Mouse (Mus musculus) testis, postnatal 14 days (tissue): ENCODE measurements around the gene Tigit.

Experiments
- DNase-seq: peaks from one replicate; pipeline ENCODE4 v3.0.0; 2021; ENCODE audit warnings: low spot score

Tigit gene

DNA sequence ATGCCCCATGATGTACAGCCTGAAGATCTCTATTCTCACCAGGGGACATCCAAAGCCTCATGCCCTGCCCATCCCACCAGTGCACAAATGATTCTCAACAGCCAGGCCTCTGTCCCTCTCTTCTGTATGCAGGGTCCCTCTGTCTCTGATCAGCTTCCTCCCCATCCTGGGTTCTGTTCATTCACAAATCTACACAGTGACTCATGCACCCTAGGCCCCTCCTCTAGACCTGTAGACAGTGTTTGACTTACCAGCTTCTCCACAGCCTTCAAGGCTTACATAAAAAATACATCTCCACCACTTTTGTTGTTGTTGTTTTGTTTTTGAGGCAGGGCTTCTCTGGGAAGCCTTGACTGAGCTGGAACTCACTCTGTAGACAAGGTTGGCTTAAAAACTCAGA, 915 bp upstream of the Tigit start:
- DNase-seq: no peak

DNA sequence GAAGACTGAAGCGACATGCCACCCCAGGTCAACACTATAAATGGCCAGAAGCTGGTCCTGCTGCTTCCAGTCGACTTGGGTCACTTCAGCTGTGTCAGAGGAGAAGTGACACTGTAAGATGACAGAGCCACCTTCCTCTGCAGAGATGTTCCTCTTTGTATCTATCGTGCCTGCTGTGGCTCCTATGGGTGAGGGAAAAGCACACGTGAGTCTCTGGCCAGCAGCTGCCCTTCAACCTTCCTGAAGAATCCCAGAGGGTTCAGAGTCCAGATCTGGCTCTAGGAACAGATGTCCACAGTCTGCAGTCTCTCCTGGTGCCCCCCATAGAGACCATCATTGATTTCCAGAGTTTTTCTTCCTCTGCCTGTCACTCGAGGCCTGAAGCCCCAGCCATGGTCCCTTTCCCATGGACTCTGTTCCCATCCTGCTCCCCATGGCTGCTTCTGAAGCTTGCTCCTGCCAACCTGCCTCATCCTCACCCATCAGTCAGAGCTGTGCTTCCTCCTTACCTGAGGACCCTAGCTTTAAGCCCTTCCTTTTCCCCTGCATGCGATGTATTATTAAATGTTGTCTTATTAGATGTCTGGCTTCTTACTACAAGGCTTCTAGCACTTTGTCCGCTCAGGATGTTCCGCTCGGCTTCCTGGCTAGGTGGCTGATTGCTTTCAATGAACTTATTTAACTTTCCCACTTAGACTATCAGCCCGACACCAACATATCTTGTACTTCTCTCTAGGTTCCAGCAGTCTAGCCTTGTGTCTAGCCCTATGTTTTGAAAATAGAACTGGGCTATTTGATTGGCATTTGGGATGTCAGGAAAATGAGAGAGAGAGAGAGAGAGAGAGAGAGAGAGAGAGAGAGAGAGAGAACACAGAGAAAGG, 1.6 kb downstream of the Tigit start:
- no peak for DNase-seq

GRCm38 (mm10) chr16:43661576-43661975, 2.4 kb downstream of the Tigit start:
- no peak for DNase-seq

GRCm38 (mm10) chr16:43655183-43655787, 8.7 kb downstream of the Tigit start:
- no peak for DNase-seq

DNA sequence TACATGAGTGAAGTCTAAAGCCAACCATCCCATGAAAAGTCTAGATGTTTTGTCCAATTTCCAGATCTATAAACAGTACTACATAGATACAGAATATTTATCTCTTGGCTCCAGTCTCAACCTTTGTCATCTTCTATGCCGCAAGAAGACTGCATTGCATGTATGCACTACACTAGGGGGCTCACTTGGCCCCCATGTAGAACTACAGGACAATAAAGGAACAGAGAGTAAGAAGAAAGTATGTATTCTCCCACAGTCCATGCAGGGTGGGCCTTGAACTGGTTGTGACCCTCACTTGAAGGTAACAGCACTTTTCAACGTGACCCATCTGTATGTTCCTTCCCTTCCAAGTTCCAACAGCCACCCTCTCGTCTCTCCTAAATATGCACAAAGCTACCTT, 9.7 kb downstream of the Tigit start:
- no peak for DNase-seq

- no peak for DNase-seq
Observed at GRCm38 (mm10) chr16:43653288-43653687, 10.7 kb downstream of the Tigit start.

GRCm38 (mm10) chr16:43650355-43651080, 13.4 kb downstream of the Tigit start:
- no peak for DNase-seq

GRCm38 (mm10) chr16:43647641-43648040, 16.3 kb downstream of the Tigit start:
- no peak for DNase-seq

GRCm38 (mm10) chr16:43646943-43647342, 17.0 kb downstream of the Tigit start:
- DNase-seq: no peak

- no peak for DNase-seq
Observed at GRCm38 (mm10) chr16:43645879-43646278, 18.1 kb downstream of the Tigit start.

DNA sequence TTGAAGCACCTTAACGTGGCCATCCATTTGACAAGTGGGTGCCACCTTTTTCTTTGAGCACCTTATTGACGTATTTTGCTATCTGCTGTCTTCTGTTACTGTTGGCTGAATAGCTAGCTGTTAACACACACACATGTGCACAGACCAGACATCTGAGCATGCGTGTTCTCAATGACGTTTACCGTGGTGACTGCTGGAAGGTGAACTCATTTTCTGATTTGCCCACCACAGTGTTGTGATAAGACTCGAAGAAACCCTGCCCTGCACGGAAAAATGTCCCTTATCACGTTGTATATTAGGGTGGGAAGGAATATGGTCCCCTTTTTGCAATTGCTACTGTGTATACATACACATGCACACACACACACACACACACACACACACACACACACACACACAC, 22.7 kb downstream of the Tigit start:
- DNase-seq: no peak

DNA sequence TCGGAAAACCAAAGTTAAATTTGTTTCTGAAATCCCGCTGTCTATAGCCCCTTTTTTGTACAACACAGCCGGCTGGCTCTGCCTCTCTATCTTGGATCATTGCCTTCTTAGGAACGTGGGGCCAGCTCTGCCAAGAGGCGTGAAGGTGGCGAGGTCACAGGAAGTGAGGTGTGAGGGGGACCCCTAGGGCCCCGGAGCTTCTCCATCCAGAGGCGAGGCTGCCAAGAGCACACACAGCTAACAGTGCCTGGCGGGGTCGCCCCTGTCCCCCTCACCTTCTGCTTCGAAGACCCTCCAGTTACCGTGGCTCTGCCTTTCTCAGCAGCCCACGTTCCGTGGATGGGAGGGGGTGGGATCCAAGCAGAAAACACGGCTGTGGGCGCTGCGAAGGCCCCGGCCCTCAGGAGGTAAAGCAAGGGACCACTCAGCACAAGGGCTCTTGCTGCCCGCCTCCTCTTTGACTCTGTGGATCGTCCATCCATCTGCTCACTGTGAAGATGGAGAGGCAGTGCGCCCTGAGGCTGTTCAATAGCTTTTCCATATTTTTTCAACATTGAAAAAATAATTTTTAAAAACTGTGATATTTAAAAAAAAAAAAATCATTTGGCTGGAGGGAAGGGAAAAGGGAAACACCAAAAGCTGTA, 25.4 kb downstream of the Tigit start:
- DNase-seq: peak; percentile 20

- DNase-seq: no peak
Observed at GRCm38 (mm10) chr16:43637241-43637640, 26.7 kb downstream of the Tigit start.

DNA sequence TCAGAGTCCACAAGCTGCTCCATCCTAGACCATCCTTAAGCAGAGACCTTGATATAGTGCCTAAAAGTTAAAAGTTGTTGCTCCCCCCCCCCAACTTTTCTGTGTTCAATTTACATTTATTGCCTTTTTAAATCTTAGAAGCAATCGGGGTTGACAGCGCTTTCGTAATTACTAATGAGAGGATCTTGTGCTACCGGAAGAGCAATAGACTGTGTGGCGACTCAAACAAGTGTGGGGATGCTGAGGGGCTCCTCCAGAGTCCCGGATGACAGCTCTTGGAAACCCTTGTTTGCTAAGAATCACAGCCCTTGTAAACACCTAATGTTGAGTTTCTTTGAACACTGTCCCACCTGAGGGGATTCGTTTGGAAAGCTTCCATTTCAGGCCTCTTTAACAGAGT, 29.9 kb downstream of the Tigit start:
- no peak for DNase-seq

DNA sequence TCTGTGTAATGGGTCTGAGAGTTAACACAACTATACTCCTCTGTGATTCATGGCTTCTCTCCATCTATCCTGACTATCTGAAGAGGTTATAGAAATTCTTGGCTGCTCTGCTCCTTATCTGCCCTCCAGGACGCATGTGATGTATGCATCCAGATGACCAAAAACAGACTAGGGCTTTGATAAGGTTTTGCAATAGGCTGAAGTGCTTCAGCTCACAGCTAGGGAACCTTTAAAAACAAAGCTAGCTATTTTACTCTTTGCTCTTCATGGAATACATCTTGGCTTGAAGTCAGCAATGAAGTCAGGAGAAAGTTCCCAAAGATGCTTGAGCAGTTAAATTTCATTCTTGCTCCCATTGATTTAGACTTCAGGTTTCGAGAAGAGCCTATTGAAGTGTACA, 32.2 kb downstream of the Tigit start:
- DNase-seq: no peak

DNA sequence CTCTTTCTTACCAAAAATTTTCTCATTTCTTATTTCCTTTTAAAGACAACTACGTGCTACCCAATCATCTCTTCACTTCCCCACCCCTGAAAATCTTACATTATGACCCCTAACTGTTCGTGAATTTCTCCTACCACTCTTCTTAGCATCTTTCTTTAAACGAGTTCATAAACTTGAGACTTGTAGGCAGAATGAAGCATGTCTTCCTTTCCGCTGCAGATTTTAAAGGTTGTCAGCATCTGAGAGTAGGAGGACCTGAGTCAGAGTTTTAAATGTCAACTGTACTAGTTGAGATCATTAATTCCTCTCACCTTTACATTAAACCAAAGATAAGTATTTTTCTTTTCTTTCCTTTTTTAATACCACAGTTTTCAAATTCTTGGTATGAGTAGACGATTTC, 35.3 kb downstream of the Tigit start:
- DNase-seq: no peak

DNA sequence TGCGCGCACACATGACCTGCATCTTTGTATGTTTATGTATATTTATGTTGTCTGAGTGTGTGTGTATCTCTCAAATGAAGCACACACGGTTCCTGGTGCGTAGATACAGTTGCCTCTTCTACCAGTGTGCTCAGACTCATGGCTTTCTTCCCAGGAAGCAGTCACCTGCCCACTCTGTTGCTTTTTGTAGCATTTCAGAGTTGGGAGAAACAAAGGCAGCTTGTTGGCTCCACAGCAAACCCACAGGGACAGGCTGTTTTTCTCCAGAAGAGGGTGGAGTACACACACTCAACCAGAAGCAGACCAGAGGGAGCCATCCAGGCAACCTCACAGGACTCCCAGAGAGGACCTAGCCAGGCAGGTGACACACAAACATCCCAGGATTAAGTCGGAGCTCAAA, 38.0 kb downstream of the Tigit start:
- peak; percentile 52 for DNase-seq

DNA sequence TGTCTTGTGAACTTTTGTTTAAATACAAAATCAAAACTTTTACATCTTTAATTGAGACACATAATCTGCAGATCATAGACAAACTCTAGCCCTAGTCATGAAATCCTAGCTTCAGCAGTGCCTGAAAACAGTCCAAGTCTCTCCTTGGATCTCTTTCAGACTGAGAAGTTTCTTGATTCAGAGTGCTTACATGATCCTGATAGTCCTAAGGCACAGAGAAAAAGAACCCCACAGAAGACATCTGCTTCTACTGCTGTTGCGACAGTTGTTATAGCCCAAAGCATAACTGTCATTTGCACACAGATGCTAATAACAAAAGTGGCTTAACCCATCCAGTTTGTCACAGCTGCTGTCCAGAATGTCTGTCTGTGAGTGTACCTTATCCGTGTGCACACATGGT, 38.7 kb downstream of the Tigit start:
- DNase-seq: no peak

DNA sequence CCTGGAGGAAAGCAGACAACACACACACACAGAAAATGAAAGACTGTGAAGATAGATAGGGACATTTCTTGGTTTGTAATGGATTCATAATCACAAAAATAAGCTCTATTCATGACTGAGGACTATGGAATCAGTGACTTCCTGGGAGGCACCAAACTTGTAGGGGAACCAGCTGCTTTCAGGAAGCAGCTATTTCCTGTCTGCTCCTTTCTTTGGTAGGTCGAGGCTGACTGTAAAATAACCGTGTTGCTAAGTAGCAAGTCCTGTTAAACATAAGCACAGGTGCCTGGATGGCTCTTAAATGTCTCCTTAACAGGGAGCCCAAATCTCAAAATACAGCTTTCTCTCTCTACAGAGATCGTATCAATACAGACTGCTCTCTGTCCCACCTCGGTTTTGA, 39.1 kb downstream of the Tigit start:
- DNase-seq: no peak

DNA sequence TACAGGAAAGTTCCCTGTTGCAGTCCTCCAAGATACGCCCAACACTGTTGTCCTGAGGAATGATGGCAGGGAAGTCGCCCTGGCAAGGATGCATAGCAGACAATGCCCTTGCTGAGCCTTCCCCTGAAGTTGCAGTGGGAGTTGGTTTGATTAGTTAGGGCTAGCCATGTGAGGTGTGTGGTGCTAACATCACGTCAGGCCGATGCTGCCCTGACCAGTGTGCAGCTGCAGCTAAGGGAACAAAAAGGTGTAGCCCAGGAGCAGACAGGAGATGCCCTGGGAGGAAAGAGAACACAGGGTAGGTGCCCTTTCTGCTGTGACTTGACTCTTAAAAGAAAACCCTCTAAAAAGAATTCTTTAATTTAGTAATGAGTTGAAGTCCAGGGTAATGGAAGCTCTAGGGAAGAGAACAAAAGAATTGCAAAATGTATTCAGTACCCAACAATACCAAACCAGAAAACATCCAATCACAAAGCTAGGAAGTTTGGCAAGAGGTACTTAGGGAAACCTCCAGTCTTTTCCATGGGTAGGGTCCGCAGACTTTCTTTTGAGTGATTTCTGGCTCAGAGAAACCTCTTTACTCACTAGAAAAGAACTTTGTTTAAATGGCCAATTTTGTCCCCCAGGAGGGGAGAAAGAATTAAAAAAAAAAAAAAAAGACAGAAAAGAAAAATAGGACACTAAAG, 40.5 kb downstream of the Tigit start:
- no peak for DNase-seq

DNA sequence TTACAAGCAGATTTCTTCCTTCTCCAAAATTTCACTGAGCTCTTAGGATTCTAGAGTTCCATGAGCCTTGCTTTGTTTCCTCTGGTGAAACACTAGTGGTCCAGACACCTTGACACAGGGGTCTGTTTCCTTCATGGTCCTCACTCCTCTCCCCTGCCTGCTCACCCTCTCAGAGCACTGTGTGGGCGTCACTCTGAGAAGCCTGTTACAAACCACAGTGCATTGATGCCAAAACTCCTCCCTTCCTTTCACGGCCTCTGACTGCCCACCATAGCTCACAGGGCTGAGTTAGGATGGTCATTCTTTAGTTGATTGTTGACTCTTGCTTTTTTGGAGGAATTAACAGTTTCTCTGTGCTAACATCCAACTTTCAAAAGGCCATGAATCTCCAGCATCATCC, 43.6 kb downstream of the Tigit start:
- DNase-seq: no peak

DNA sequence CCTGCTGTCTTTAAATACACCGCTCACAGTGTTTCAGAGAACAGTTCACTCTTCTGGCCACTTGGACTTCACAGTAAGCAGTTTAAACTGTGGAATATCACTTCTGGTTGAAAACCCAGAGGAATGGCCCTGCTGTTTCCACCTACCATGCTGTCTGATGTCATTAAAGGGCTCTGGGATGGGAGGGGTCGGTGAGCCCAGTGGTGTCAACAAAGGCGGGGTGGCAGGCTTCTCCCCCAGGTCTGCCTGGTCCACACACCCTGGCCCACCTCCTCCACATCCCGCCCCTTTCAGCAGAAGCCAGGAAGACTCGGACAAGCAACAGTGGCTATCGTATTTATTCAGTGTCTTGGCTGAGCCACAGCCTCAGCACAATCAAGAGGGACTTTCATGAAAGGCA, 44.7 kb downstream of the Tigit start:
- DNase-seq: no peak
